Comparison of ENCODE assay signal across 15 mouse cellular contexts in the genomic region with DNA sequence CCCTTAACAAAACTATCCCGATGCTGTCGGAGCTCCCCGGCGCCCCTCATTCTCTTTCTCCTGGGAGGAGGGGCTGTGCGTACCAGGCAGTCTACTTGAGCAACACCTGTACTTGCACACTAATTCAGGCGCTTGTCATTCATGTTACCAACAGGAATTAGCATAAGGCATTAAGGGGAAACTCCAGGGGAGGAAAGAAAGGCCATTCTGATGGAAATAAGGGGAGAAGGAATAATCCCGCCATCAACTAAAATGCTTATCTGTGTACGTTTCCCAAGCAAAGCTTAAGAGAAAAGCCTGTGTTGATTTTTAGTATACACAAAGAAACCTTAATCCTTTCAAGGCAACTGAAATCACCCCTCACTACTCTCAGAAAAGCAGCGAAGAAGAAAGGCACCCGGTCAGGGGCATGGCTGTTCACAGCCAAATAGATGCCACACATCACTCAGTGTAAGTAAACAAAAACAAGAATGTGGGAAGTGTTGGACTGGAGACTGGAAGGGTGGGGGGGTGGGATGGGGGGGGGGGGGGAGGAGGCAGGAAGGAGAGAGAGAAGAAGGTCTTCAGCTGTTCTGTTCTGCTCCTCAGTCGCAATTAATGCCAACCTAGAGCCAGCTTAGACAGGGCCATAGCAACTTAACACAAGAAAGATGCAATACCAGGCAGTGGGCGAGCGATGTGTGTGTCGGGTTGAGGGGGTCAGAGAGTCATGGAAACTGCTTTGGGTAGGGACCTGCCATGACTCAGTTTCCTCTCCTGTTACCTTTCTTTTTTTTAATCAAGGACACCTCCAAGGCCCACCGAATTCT.
DNase-seq lines count a peak whose midpoint lies in the region; ATAC-seq lines count a peak whose summit lies in the region.
"Had no signal": no experiment of that assay in that cellular context is flagged by ENCODE, and none has a peak within 500 bp of the region (broad histone marks: within the 10 kb centered on the region; RNA-seq: fewer than 3 reads in every experiment).

No protein-coding gene starts in this region.

- peak overlapping the region; percentile 23 for H3K4me2 ChIP-seq in neural tube, embryonic 11.5 days (ENCODE audit: low read depth)
- peak overlapping the region; percentile 49 for H3K4me2 ChIP-seq in hindbrain, embryonic 12.5 days (replicated peaks)
- H3K4me2 ChIP-seq in midbrain, embryonic 12.5 days (replicated peaks), result peak overlapping the region; percentile 51
- H3K4me2 ChIP-seq: liver, embryonic 12.5 days had no signal

- H3K4me3 ChIP-seq in neural tube, embryonic 11.5 days (ENCODE audit: low read depth, low read length), result no peak overlapping the region
- peak overlapping the region; percentile 25 for H3K4me3 ChIP-seq in hindbrain, embryonic 12.5 days
- peak overlapping the region; percentile 25 for H3K4me3 ChIP-seq in midbrain, embryonic 12.5 days
- H3K4me3 ChIP-seq: liver, embryonic 12.5 days had no signal

- H3K27ac ChIP-seq in neural tube, embryonic 11.5 days (ENCODE audit: low read depth, low read length), result no peak overlapping the region
- peak overlapping the region; percentile 55 for H3K27ac ChIP-seq in hindbrain, embryonic 12.5 days
- peak overlapping the region; percentile 54; the same call in 1 of the 2 replicates for H3K27ac ChIP-seq in midbrain, embryonic 12.5 days (replicated peaks)
- H3K27ac ChIP-seq: liver, embryonic 12.5 days had no signal

- no peaks in the 10 kb centered on the region for H3K9me3 ChIP-seq in neural tube, embryonic 11.5 days (ENCODE audit: control insufficient read depth, low read length)
- H3K9me3 ChIP-seq in hindbrain, embryonic 12.5 days (replicated peaks), result no peaks in the 10 kb centered on the region
- no peaks in the 10 kb centered on the region for H3K9me3 ChIP-seq in midbrain, embryonic 12.5 days
- H3K9me3 ChIP-seq: liver, embryonic 12.5 days had no signal

- peaks cover 43% of the 10 kb centered on the region for H3K4me1 ChIP-seq in neural tube, embryonic 11.5 days (ENCODE audit: control insufficient read depth, insufficient read depth, low read length)
- H3K4me1 ChIP-seq in hindbrain, embryonic 12.5 days, result peaks cover 75% of the 10 kb centered on the region
- peaks cover 77% of the 10 kb centered on the region for H3K4me1 ChIP-seq in midbrain, embryonic 12.5 days
- H3K4me1 ChIP-seq: liver, embryonic 12.5 days had no signal

- DNase-seq in neural tube, embryonic 11.5 days (ENCODE audit: low spot score), result no peak
- no peak for DNase-seq in neural tube, embryonic 10.5 days (ENCODE audit: extremely low spot score, low spot score)
- DNase-seq in B cell, adult 2 months, result no peak
- DNase-seq in urinary bladder, postnatal 36 days (ENCODE audit: low spot score in 2 of 2), result no peak
- no peak for DNase-seq in layer of hippocampus, postnatal 14 days (ENCODE audit: low spot score in 2 of 2)
- DNase-seq: heart, adult 11 months; heart, postnatal 10 days; kidney, adult 2 months; layer of hippocampus, postnatal 36 days; lung, postnatal 14 days; spleen, adult 18-20 months had no signal

- H3K27me3 ChIP-seq in neural tube, embryonic 11.5 days (ENCODE audit: control insufficient read depth, insufficient read depth, low read length), result no peaks in the 10 kb centered on the region
- H3K27me3 ChIP-seq in hindbrain, embryonic 12.5 days, result no peaks in the 10 kb centered on the region
- no peaks in the 10 kb centered on the region; the same call in 1 of the 2 replicates for H3K27me3 ChIP-seq in midbrain, embryonic 12.5 days

- WGBS in neural tube, embryonic 11.5 days, result 35% methylated on average over 15 of the region's 15 CpGs
- 27% methylated on average over 15 of the region's 15 CpGs for WGBS in hindbrain, embryonic 12.5 days
- WGBS in midbrain, embryonic 12.5 days, result 15% methylated on average over 15 of the region's 15 CpGs

- no peaks in the 10 kb centered on the region for H3K36me3 ChIP-seq in neural tube, embryonic 11.5 days (ENCODE audit: control insufficient read depth, insufficient read depth, low read length)
- H3K36me3 ChIP-seq in hindbrain, embryonic 12.5 days, result peaks cover 19% of the 10 kb centered on the region
- H3K36me3 ChIP-seq in midbrain, embryonic 12.5 days, result peaks cover 7% of the 10 kb centered on the region; the same call in 1 of the 2 replicates

- H3K9ac ChIP-seq in neural tube, embryonic 11.5 days (ENCODE audit: low read length), result no peak overlapping the region
- peak overlapping the region; percentile 38; the same call in 1 of the 2 replicates for H3K9ac ChIP-seq in hindbrain, embryonic 12.5 days
- H3K9ac ChIP-seq in midbrain, embryonic 12.5 days (replicated peaks), result 0 out of 2 replicates have a peak overlapping the region, but pooled peaks have one; percentile 2
- H3K9ac ChIP-seq: liver, embryonic 12.5 days had no signal

- peak; percentile 30; the same call in 1 of the 2 replicates for ATAC-seq in neural tube, embryonic 11.5 days (ENCODE audit: insufficient read depth, low FRiP score, low TSS enrichment)
- peak; percentile 67 for ATAC-seq in hindbrain, embryonic 12.5 days (ENCODE audit: low FRiP score)
- ATAC-seq in midbrain, embryonic 12.5 days (ENCODE audit: low FRiP score, low read depth), result peak; percentile 86
- no peak for ATAC-seq in frontal cortex, adult (ENCODE audit: low TSS enrichment)
- ATAC-seq: liver, embryonic 12.5 days had no signal
